Mouse (Mus musculus) MEL (cell line): Measurements from ENCODE around the gene Bptf. TPM values are rescaled to one million over a fixed set of nuclear protein-coding genes. Genes with fewer than 3 reads are reported as not detected.
A peak's percentile ranks its signal among the peaks of the same experiment; 100 is the strongest.

Experiments
- DNase-seq: peaks from one replicate; pipeline ENCODE4 v3.0.0; 2011; ENCODE audit warnings: low read depth, low spot score
- H3K27ac ChIP-seq: 2 replicates; pipeline ENCODE4 v1.5.1; 2012; ENCODE audit warnings: low read depth, mild to moderate bottlenecking, control low read depth, low read length, moderate library complexity; ENCODE audit not compliant: control insufficient read depth
- H3K27me3 ChIP-seq, 2 experiments: fragments of 150-350 bp in 1 of 2; sonication (generic) in 1 of 2; 2 replicates each; pipeline ENCODE4 v1.6.1; 2012; ENCODE audit warnings: low read length in 2 of 2, mild to moderate bottlenecking in 2 of 2, improper control_type of control experiment in 1 of 2, moderate library complexity in 1 of 2; ENCODE audit not compliant: insufficient read depth in 2 of 2, control insufficient read depth in 1 of 2
- H3K36me3 ChIP-seq, 2 experiments: 2 replicates each; pipeline ENCODE4 v1.6.1; 2012 to 2014; ENCODE audit warnings: low read length in 2 of 2, improper control_type of control experiment in 1 of 2, inconsistent platforms in 1 of 2, mild to moderate bottlenecking in 1 of 2; ENCODE audit not compliant: insufficient read depth in 2 of 2, control insufficient read depth in 1 of 2
- H3K4me1 ChIP-seq, 2 experiments: fragments of 150-350 bp in 1 of 2; sonication (generic) in 1 of 2; 2 replicates each; pipeline ENCODE4 v1.6.1; 2012; ENCODE audit warnings: low read length in 2 of 2, improper control_type of control experiment in 1 of 2, mild to moderate bottlenecking in 1 of 2; ENCODE audit not compliant: insufficient read depth in 2 of 2, control insufficient read depth in 1 of 2
- H3K4me3 ChIP-seq, 2 experiments: fragments of 150-350 bp in 1 of 2; sonication (generic) in 1 of 2; 2 replicates each; pipeline ENCODE4 v1.5.1; 2012; ENCODE audit warnings: low read depth in 2 of 2, low read length in 2 of 2, mild to moderate bottlenecking in 2 of 2, moderate library complexity in 2 of 2, control low read depth in 1 of 2, improper control_type of control experiment in 1 of 2; ENCODE audit not compliant: control insufficient read depth in 1 of 2, insufficient read depth in 1 of 2
- H3K79me2 ChIP-seq: 2 replicates; pipeline ENCODE4 v1.6.1; 2012; ENCODE audit warnings: mild to moderate bottlenecking, low read length, moderate library complexity; ENCODE audit not compliant: control insufficient read depth, poor library complexity, insufficient read depth
- H3K9ac ChIP-seq: 2 replicates; pipeline ENCODE4 v1.6.1; 2012; ENCODE audit warnings: low read depth, mild to moderate bottlenecking, control low read depth, low read length, moderate library complexity; ENCODE audit not compliant: control insufficient read depth, poor library complexity, severe bottlenecking
- H3K9me3 ChIP-seq: fragments of 150-350 bp; sonication (generic); replicated peaks from 2 replicates; pipeline ENCODE4 v1.6.1; 2012; ENCODE audit warnings: mild to moderate bottlenecking, low read length, improper control_type of control experiment, moderate library complexity; ENCODE audit not compliant: insufficient read depth
- CHD2 ChIP-seq: IDR thresholded peaks from 2 replicates; pipeline ENCODE4 v1.6.1; 2011; ENCODE audit warnings: low read length, improper control_type of control experiment
- E2F4 ChIP-seq: IDR thresholded peaks from 2 replicates; pipeline ENCODE4 v1.6.1; 2011; ENCODE audit warnings: low read depth, low read length, improper control_type of control experiment, borderline replicate concordance
- ELF1 ChIP-seq: IDR thresholded peaks from 2 replicates; pipeline ENCODE4 v1.6.1; 2014; ENCODE audit warnings: low read depth, mild to moderate bottlenecking, inconsistent platforms, low read length, improper control_type of control experiment, moderate library complexity
- EP300 ChIP-seq, 2 experiments: IDR thresholded peaks; 2 replicates each; pipeline ENCODE4 v1.6.1; 2011; ENCODE audit warnings: improper control_type of control experiment in 2 of 2, low read length in 2 of 2, low read depth in 1 of 2, mild to moderate bottlenecking in 1 of 2
- ETS1 ChIP-seq: IDR thresholded peaks from 2 replicates; pipeline ENCODE4 v1.6.1; 2012; ENCODE audit warnings: low read depth, mild to moderate bottlenecking, inconsistent platforms, low read length, improper control_type of control experiment, moderate library complexity
- GATA1 ChIP-seq: IDR thresholded peaks from 2 replicates; pipeline ENCODE4 v1.6.1; 2011; ENCODE audit warnings: low read depth, low read length, improper control_type of control experiment
- HCFC1 ChIP-seq: IDR thresholded peaks from 2 replicates; pipeline ENCODE4 v1.6.1; 2012; ENCODE audit warnings: low read depth, mild to moderate bottlenecking, inconsistent platforms, low read length, improper control_type of control experiment, moderate library complexity
- JUND ChIP-seq: IDR thresholded peaks from 2 replicates; pipeline ENCODE4 v1.6.1; 2011; ENCODE audit warnings: low read depth, mild to moderate bottlenecking, improper control_type of control experiment, low read length
- MAZ ChIP-seq: IDR thresholded peaks from 2 replicates; pipeline ENCODE4 v1.6.1; 2012; ENCODE audit warnings: low read depth, mild to moderate bottlenecking, inconsistent platforms, low read length, improper control_type of control experiment
- MXI1 ChIP-seq: IDR thresholded peaks from 2 replicates; pipeline ENCODE4 v1.6.1; 2011; ENCODE audit warnings: mild to moderate bottlenecking, low read depth, low read length, improper control_type of control experiment
- MYB ChIP-seq: IDR thresholded peaks from 2 replicates; pipeline ENCODE4 v1.6.1; 2011; ENCODE audit warnings: mild to moderate bottlenecking, low read depth, low read length, improper control_type of control experiment
- MYC ChIP-seq: IDR thresholded peaks from 2 replicates; pipeline ENCODE4 v1.6.1; 2011; ENCODE audit warnings: low read depth, mild to moderate bottlenecking, low read length, improper control_type of control experiment, moderate library complexity
- NELFE ChIP-seq: IDR thresholded peaks from 2 replicates; pipeline ENCODE4 v1.6.1; 2011; ENCODE audit warnings: low read depth, low read length, improper control_type of control experiment
- NRF1 ChIP-seq: IDR thresholded peaks from 2 replicates; pipeline ENCODE4 v1.6.1; 2014; ENCODE audit warnings: low read depth, mild to moderate bottlenecking, inconsistent platforms, low read length, improper control_type of control experiment, moderate library complexity; ENCODE audit not compliant: poor library complexity, insufficient read depth, severe bottlenecking
- POLR2A ChIP-seq, 2 experiments: IDR thresholded peaks; 2 replicates each; pipeline ENCODE4 v1.6.1; 2011 to 2012; ENCODE audit warnings: low read length in 2 of 2, mild to moderate bottlenecking in 2 of 2, control low read depth in 1 of 2, improper control_type of control experiment in 1 of 2, low read depth in 1 of 2, moderate library complexity in 1 of 2; ENCODE audit not compliant: control insufficient read depth in 1 of 2, insufficient read depth in 1 of 2, poor library complexity in 1 of 2
- RAD21 ChIP-seq: IDR thresholded peaks from 2 replicates; pipeline ENCODE4 v1.6.1; 2011; ENCODE audit warnings: mild to moderate bottlenecking, low read depth, low read length, improper control_type of control experiment
- RCOR1 ChIP-seq: IDR thresholded peaks from 2 replicates; pipeline ENCODE4 v1.6.1; 2012; ENCODE audit warnings: low read depth, mild to moderate bottlenecking, inconsistent platforms, low read length, improper control_type of control experiment
- SIN3A ChIP-seq: IDR thresholded peaks from 2 replicates; pipeline ENCODE4 v1.6.1; 2012; ENCODE audit warnings: low read length, improper control_type of control experiment, inconsistent platforms
- TCF12 ChIP-seq: IDR thresholded peaks from 2 replicates; pipeline ENCODE4 v1.6.1; 2014; ENCODE audit warnings: low read depth, mild to moderate bottlenecking, inconsistent platforms, low read length, improper control_type of control experiment, moderate library complexity
- USF1 ChIP-seq: IDR thresholded peaks from 2 replicates; pipeline ENCODE4 v1.6.1; 2014; ENCODE audit warnings: low read depth, mild to moderate bottlenecking, inconsistent platforms, low read length, improper control_type of control experiment, moderate library complexity
- USF2 ChIP-seq, 2 experiments: IDR thresholded peaks; 2 replicates each; pipeline ENCODE4 v1.6.1; 2011 to 2012; ENCODE audit warnings: improper control_type of control experiment in 2 of 2, low read length in 2 of 2, borderline replicate concordance in 1 of 2, inconsistent platforms in 1 of 2, low read depth in 1 of 2, mild to moderate bottlenecking in 1 of 2; ENCODE audit not compliant: insufficient read depth in 1 of 2
- ZC3H11A ChIP-seq: IDR thresholded peaks from 2 replicates; pipeline ENCODE4 v1.6.1; 2012; ENCODE audit warnings: low read depth, mild to moderate bottlenecking, inconsistent platforms, low read length, improper control_type of control experiment
- ZMIZ1 ChIP-seq: IDR thresholded peaks from 2 replicates; pipeline ENCODE4 v1.6.1; 2012; ENCODE audit warnings: low read depth, mild to moderate bottlenecking, inconsistent platforms, low read length, improper control_type of control experiment, moderate library complexity
- ZNF384 ChIP-seq: IDR thresholded peaks from 2 replicates; pipeline ENCODE4 v1.6.1; 2012; ENCODE audit warnings: low read depth, mild to moderate bottlenecking, inconsistent platforms, low read length, improper control_type of control experiment
- polyA plus RNA-seq, 2 experiments: library from polyadenylated mRNA; stranded (reverse) in 1 of 2; unstranded in 1 of 2; fragments of >175 nt in 1 of 2; fragments of >200 nt in 1 of 2; gene quantifications; 2 replicates each; pipeline versions ENCODE4 v1.2.1 to v1.2.4; 2012; ENCODE audit warnings: low replicate concordance in 2 of 2, low read depth in 1 of 2; ENCODE audit not compliant: insufficient read length in 2 of 2, insufficient read depth in 1 of 2, missing spikeins in 1 of 2
- total RNA-seq: library from RNA; depleted of rRNA; stranded (reverse); fragments of 300-350 nt; gene quantifications from 2 replicates; pipeline ENCODE4 v1.2.3, GENCODE M21; 2012

Gene Bptf
- total and polyA plus RNA-seq, 3 experiments = 27.5 to 55.4 (median 52.7) TPM

- Histone ChIP-seq H3K9ac (no peak overlapping the region), H3K27ac (no peak overlapping the region), H3K4me3 (no peak overlapping the region), H3K79me2 (peaks cover 2% of the 10 kb centered on the region; the same call in 1 of the 2 replicates), H3K4me1 (peaks cover 7 to 14% of the 10 kb centered on the region in 2 experiments), H3K27me3 (no peaks in the 10 kb centered on the region), H3K36me3 (peaks cover 0 to 12% of the 10 kb centered on the region in 2 experiments; a peak in 2 of 4 replicates), H3K9me3 (no peaks in the 10 kb centered on the region)
- DNase-seq = no peak
- TF ChIP-seq ZNF384 (no peak), USF1 (no peak), MXI1 (no peak), POLR2A (IDR thresholded peaks at IDR 0.05; ENCODE audit: control insufficient read depth in 1 of 2, insufficient read depth in 1 of 2, low read depth in 1 of 2, low read length in 2 of 2, poor library complexity in 1 of 2) (no peak), CHD2 (no peak), E2F4 (no peak), MAZ (no peak), ETS1 (no peak), ZC3H11A (no peak), MYB (no peak), USF2 (IDR thresholded peaks at IDR 0.05; ENCODE audit: borderline replicate concordance in 1 of 2, insufficient read depth in 1 of 2, low read depth in 1 of 2, low read length in 2 of 2) (no peak), SIN3A (no peak), NRF1 (no peak), JUND (no peak)
These were observed 102.4 kb downstream of the Bptf start for GRCm38 (mm10) chr11:107029536-107029935.

GRCm38 (mm10) chr11:107028754-107029153 is 103.2 kb downstream of the Bptf start:
- TF ChIP-seq JUND (no peak), EP300 (IDR thresholded peaks at IDR 0.05; ENCODE audit: low read depth in 1 of 2, low read length in 2 of 2) (no peak), GATA1 (no peak), MYC (no peak), TCF12 (no peak), HCFC1 (no peak), MXI1 (no peak), RAD21 (no peak), RCOR1 (no peak), NELFE (no peak), ELF1 (no peak), ZMIZ1 (no peak), SIN3A (no peak), ETS1 (no peak)
- Histone ChIP-seq H3K9me3 (no peaks in the 10 kb centered on the region), H3K9ac (peak overlapping the region; percentile 92), H3K79me2 (peaks cover 2% of the 10 kb centered on the region; the same call in 1 of the 2 replicates), H3K36me3 (peaks cover 0 to 12% of the 10 kb centered on the region in 2 experiments; a peak in 2 of 4 replicates), H3K27ac (no peak overlapping the region), H3K4me1 (peaks cover 7 to 14% of the 10 kb centered on the region in 2 experiments), H3K4me3 (peak overlapping the region; percentile 69 to 84; a peak in 3 of 4 replicates), H3K27me3 (no peaks in the 10 kb centered on the region)
- DNase-seq = no peak
